Mouse (Mus musculus) forebrain, embryonic 10.5 days (tissue): ENCODE results near the gene Tmem254c. TPM values are rescaled to one million over a fixed set of nuclear protein-coding genes. Genes with fewer than 3 reads are reported as not detected.
"Not testable (repeated sequence)": the region's sequence is repeated elsewhere in the genome, so short reads cannot be mapped to it uniquely, and the experiment has no call there.

Experiments
- DNase-seq: peaks from one replicate; pipeline ENCODE4 v3.0.0-alpha.2; 2017; ENCODE audit warnings: low spot score; ENCODE audit errors: extremely low spot score
- H3K27ac ChIP-seq: fragments of 300-500 bp; sonication (generic); 2 replicates; pipeline ENCODE4 v1.5.1; 2016; ENCODE audit warnings: mild to moderate bottlenecking
- H3K27me3 ChIP-seq: fragments of 300-500 bp; sonication (generic); 2 replicates; pipeline ENCODE4 v1.6.1; 2016; ENCODE audit warnings: mild to moderate bottlenecking; ENCODE audit not compliant: poor library complexity, severe bottlenecking
- H3K36me3 ChIP-seq: fragments of 300-500 bp; sonication (generic); replicated peaks from 2 replicates; pipeline ENCODE4 v1.6.1; 2016; ENCODE audit warnings: mild to moderate bottlenecking, moderate library complexity
- H3K4me1 ChIP-seq: fragments of 300-500 bp; sonication (generic); 2 replicates; pipeline ENCODE4 v1.6.1; 2016
- H3K4me3 ChIP-seq: fragments of 300-500 bp; sonication (generic); 2 replicates; pipeline ENCODE4 v1.5.1; 2016; ENCODE audit warnings: mild to moderate bottlenecking, moderate library complexity
- H3K9me3 ChIP-seq: fragments of 300-500 bp; sonication (generic); 2 replicates; pipeline ENCODE4 v1.6.1; 2016; ENCODE audit warnings: mild to moderate bottlenecking, moderate library complexity
- WGBS: fragments of 180-500 bp; shearing (Covaris S2); methylation state at CpG from one replicate; pipeline ENCODE4 v1.1.7; 2016; 5-methylcytosine and 5-hydroxymethylcytosine counted together
- polyA plus RNA-seq: library from polyadenylated mRNA; unstranded; fragments of >200 nt; fragmentation: Nextera tagmentation; extraction: Ambion mirVana; gene quantifications from 2 replicates; pipeline ENCODE4 v1.2.1, GENCODE M21; 2016

Tmem254c gene
- 18.2 and 19.0 TPM in 2 replicates for polyA plus RNA-seq

- DNase-seq, H3K9me3 ChIP-seq, H3K27me3 ChIP-seq, H3K27ac ChIP-seq, H3K4me3 ChIP-seq, H3K4me1 ChIP-seq, H3K36me3 ChIP-seq: not testable (repeated sequence)
- no CpG with 5 or more reads among the region's 10 CpGs for whole genome bisulfite sequencing
Measured at GRCm38 (mm10) chr14:26067325-26067633, at the start of gene Tmem254c. Gene Tmem254c (minus strand): TSS chr14:26067355.

DNA sequence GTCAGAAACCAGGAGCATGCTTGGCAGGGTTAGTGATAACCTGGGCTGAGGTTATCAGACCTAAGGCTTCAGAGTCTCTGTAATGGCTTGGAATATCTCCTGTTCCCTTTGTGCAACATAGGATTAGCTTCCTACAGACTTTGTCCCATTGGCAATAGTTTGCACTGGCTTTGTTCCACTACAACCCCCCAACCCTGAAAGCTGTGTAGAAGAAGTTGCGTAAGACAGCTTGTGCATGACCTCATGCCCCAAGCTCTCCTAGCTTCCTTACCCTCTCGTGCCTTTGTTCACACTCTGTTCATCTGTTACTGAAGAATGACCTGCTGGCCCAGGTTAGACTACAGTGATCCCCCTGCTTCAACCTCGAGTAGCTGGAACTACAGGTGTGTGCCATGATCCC, 30.5 kb upstream of the Tmem254c start:
- H3K27ac ChIP-seq, H3K27me3 ChIP-seq, DNase-seq, H3K9me3 ChIP-seq, H3K4me3 ChIP-seq, H3K36me3 ChIP-seq, H3K4me1 ChIP-seq: not testable (repeated sequence)
- WGBS, result no CpG with 5 or more reads among the region's 3 CpGs

GRCm38 (mm10) chr14:26081997-26082396, 14.8 kb upstream of the Tmem254c start, which contains the start of gene Cphx3:
Gene Cphx3 (plus strand): TSS chr14:26082297.
- not testable (repeated sequence) for H3K27me3 ChIP-seq, DNase-seq, H3K27ac ChIP-seq, H3K9me3 ChIP-seq, H3K36me3 ChIP-seq, H3K4me1 ChIP-seq, H3K4me3 ChIP-seq
- WGBS, result no CpG with 5 or more reads among the region's 1 CpGs

GRCm38 (mm10) chr14:26081216-26081615, 14.1 kb upstream of the Tmem254c start, which contains the start of gene Cphx2:
Gene Cphx2 (plus strand): TSS chr14:26081516.
- H3K27ac ChIP-seq, H3K27me3 ChIP-seq, DNase-seq, H3K4me3 ChIP-seq, H3K4me1 ChIP-seq, H3K9me3 ChIP-seq, H3K36me3 ChIP-seq: not testable (repeated sequence)
- no CpG with 5 or more reads among the region's 6 CpGs for WGBS

DNA sequence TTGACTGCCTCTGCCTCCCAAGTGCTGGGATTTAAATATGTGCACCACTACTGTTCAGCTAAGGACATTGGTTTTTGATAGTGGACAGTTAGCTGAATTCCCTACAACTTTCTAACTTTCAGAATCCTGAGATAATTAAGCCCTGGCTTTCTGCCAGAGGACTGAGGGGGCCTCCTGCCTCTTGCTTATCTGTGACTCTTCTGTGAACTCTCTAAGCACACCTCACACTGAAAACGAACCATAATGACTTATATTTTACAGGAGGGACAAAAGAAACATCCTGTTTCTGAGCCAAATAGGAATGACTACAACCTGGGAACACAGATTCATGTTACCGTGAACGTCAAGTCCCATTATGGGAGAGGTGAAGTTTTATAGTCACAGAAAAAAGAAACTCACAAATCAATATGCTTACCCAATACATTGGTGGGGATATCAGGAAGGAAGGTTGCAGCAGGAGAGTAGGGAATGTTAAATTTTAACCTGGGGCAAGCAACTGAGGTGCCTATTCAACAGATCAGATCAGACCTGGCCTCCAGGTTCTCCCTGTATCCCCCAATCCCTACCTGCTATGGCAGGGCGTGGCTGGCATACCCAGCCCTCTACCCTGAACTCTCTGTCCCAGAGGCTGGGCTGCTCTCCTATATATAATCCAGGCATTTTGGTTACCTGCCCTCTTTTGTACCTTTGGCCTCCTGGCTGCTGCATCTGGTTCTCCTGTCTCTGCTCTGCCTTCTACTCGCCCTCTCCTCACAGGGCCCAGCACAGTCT, 9.7 kb upstream of the Tmem254c start:
- H3K9me3 ChIP-seq, H3K4me3 ChIP-seq, H3K27ac ChIP-seq, H3K4me1 ChIP-seq, H3K27me3 ChIP-seq, DNase-seq, H3K36me3 ChIP-seq: not testable (repeated sequence)
- no CpG with 5 or more reads among the region's 5 CpGs for WGBS

GRCm38 (mm10) chr14:26066574-26067324, 406 bp downstream of the Tmem254c start:
- not testable (repeated sequence) for H3K27ac ChIP-seq, H3K36me3 ChIP-seq, DNase-seq, H3K4me1 ChIP-seq, H3K9me3 ChIP-seq, H3K27me3 ChIP-seq, H3K4me3 ChIP-seq
- no CpG with 5 or more reads among the region's 44 CpGs for WGBS

- WGBS, result no CpG with 5 or more reads among the region's 6 CpGs
- not testable (repeated sequence) for H3K27ac ChIP-seq, H3K27me3 ChIP-seq, H3K4me3 ChIP-seq, H3K4me1 ChIP-seq, DNase-seq, H3K36me3 ChIP-seq, H3K9me3 ChIP-seq
Measured at GRCm38 (mm10) chr14:26059362-26059761, 7.8 kb downstream of the Tmem254c start.

GRCm38 (mm10) chr14:26058184-26058583, 9.0 kb downstream of the Tmem254c start:
- H3K9me3 ChIP-seq, H3K4me1 ChIP-seq, H3K36me3 ChIP-seq, H3K4me3 ChIP-seq, H3K27ac ChIP-seq, DNase-seq, H3K27me3 ChIP-seq: not testable (repeated sequence)
- no CpG with 5 or more reads among the region's 3 CpGs for WGBS

GRCm38 (mm10) chr14:26048767-26049166, 18.4 kb downstream of the Tmem254c start:
- not testable (repeated sequence) for DNase-seq, H3K9me3 ChIP-seq, H3K36me3 ChIP-seq, H3K27ac ChIP-seq, H3K4me1 ChIP-seq, H3K27me3 ChIP-seq, H3K4me3 ChIP-seq
- WGBS, result no CpG with 5 or more reads among the region's 9 CpGs

GRCm38 (mm10) chr14:26047026-26047425, 20.1 kb downstream of the Tmem254c start:
- not testable (repeated sequence) for H3K4me1 ChIP-seq, DNase-seq, H3K9me3 ChIP-seq, H3K4me3 ChIP-seq, H3K27me3 ChIP-seq, H3K36me3 ChIP-seq, H3K27ac ChIP-seq
- WGBS, result no CpG with 5 or more reads among the region's 8 CpGs

DNA sequence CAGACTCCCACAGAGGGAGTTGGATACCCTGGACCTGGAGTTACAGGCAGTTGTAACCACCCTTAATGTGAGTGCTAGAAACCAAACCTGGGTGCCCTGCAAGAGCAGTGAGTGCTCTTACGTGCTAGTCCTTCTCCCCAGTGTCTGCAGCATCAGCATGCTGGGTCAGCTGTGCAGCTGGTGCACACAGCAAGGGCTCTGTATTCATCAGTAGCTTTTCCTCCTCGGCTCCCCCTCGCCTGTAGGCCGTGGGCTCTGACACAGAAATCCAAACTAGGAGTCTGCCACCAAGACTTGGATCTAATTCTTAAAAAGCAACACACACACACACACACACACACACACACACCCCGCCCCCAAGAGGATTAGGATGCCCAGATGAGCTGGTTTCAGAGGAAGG, 22.1 kb downstream of the Tmem254c start:
- not testable (repeated sequence) for H3K9me3 ChIP-seq, H3K4me1 ChIP-seq, H3K27me3 ChIP-seq, DNase-seq, H3K27ac ChIP-seq, H3K4me3 ChIP-seq, H3K36me3 ChIP-seq
- no CpG with 5 or more reads among the region's 5 CpGs for WGBS

GRCm38 (mm10) chr14:26042611-26043010, 24.5 kb downstream of the Tmem254c start, which contains the start of gene Gm9780:
Gene Gm9780 (minus strand): TSS chr14:26042711.
- DNase-seq, H3K27me3 ChIP-seq, H3K9me3 ChIP-seq, H3K4me3 ChIP-seq, H3K36me3 ChIP-seq, H3K4me1 ChIP-seq, H3K27ac ChIP-seq: not testable (repeated sequence)
- no CpG with 5 or more reads among the region's 26 CpGs for WGBS

GRCm38 (mm10) chr14:26035439-26035838, 31.7 kb downstream of the Tmem254c start:
- not testable (repeated sequence) for H3K9me3 ChIP-seq, H3K4me1 ChIP-seq, H3K36me3 ChIP-seq, DNase-seq, H3K4me3 ChIP-seq, H3K27me3 ChIP-seq, H3K27ac ChIP-seq
- no CpG with 5 or more reads among the region's 6 CpGs for WGBS
